Mouse (Mus musculus) bone marrow, adult 2 months (tissue): Measurements from ENCODE around the gene Hoxc4.

Experiments
- CTCF ChIP-seq: fragments of 200-500 bp; IDR thresholded peaks from 2 replicates; pipeline ENCODE4 v1.5.1; 2011; ENCODE audit warnings: low read length, control low read depth; ENCODE audit not compliant: control insufficient read depth, insufficient read depth
- POLR2A ChIP-seq: fragments of 200-500 bp; IDR thresholded peaks from 2 replicates; pipeline ENCODE4 v1.6.1; 2011; ENCODE audit warnings: low read depth, mild to moderate bottlenecking, control low read depth, low read length, borderline replicate concordance; ENCODE audit not compliant: control insufficient read depth

DNA sequence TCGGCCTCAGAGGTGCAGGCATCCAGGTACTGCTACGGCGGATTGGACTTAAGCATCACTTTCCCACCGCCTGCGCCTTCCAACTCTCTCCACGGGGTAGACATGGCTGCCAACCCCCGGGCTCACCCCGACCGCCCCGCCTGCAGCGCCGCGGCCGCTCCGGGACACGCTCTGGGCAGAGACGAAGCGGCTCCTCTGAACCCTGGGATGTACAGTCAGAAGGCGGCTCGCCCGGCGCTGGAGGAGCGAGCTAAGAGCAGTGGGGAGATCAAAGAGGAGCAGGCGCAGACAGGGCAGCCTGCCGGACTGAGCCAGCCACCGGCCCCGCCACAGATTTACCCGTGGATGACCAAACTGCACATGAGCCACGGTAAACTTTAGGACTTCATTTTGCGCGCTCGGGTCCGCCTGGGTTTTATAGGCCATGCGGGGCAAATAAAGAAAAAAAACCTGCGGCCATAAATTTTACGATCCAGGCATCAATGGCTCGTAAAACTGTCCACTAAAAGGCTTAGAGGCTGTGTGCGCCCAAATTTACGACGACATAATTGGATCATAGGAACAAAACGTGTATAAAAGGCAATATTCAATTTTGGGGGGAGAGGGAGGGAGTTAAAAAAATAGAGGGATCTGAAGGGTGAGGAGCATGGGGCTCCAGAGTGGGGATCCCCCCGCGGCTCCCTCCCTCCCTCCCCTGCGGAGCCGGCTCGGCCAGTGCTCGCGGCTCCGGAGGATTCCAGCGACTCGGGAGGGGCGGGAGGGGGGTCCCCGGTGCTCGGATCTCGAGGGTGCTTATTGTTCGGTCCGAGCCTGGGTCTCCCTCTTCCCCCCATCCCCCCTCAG is 4.3 kb upstream of the Hoxc4 start:
- TF ChIP-seq CTCF (no peak), POLR2A (no peak)
